Mouse (Mus musculus) stomach, embryonic 16.5 days (tissue): ENCODE measurements at regions not wholly inside any gene's neighbourhood (a gene's known extent, or its start where the extent isn't known, plus 50 kb on each side); places are given as distances from the start of the nearest gene placed in this dataset.
"Not testable (repeated sequence)": the region's sequence is repeated elsewhere in the genome, so short reads cannot be mapped to it uniquely, and the experiment has no call there.

ENCODE experiments used
- ATAC-seq: fragments of 200-750 bp; cut with Nextera tagmentation; 2 replicates; pipeline ENCODE4 v1.8.0; 2017; ENCODE audit warnings: moderate number of reproducible peaks, moderate TSS enrichment; ENCODE audit not compliant: insufficient read depth, low FRiP score
- H3K27ac ChIP-seq: fragments of 300-500 bp; sonication (generic); 2 replicates; pipeline ENCODE4 v1.5.1; 2014; ENCODE audit warnings: low read length
- H3K27me3 ChIP-seq: fragments of 300-500 bp; sonication (generic); 2 replicates; pipeline ENCODE4 v1.6.1; 2014; ENCODE audit warnings: low read length, control low read depth, mixed read lengths; ENCODE audit not compliant: control insufficient read depth, insufficient read depth
- H3K36me3 ChIP-seq: fragments of 300-500 bp; sonication (generic); 2 replicates; pipeline ENCODE4 v1.6.1; 2014; ENCODE audit warnings: low read length; ENCODE audit not compliant: control insufficient read depth, insufficient read depth
- H3K4me1 ChIP-seq: fragments of 300-500 bp; sonication (generic); 2 replicates; pipeline ENCODE4 v1.6.1; 2014; ENCODE audit warnings: low read length, control low read depth, mixed read lengths; ENCODE audit not compliant: control insufficient read depth, insufficient read depth
- H3K4me2 ChIP-seq: fragments of 300-500 bp; sonication (generic); 2 replicates; pipeline ENCODE4 v1.6.1; 2014; ENCODE audit warnings: low read depth, low read length, mixed read lengths
- H3K4me3 ChIP-seq: fragments of 300-500 bp; sonication (generic); replicated peaks from 2 replicates; pipeline ENCODE4 v1.5.1; 2014; ENCODE audit warnings: mild to moderate bottlenecking, low read length
- H3K9ac ChIP-seq: fragments of 300-500 bp; sonication (generic); 2 replicates; pipeline ENCODE4 v1.6.1; 2014; ENCODE audit warnings: low read length
- H3K9me3 ChIP-seq: fragments of 300-500 bp; sonication (generic); replicated peaks from 2 replicates; pipeline ENCODE4 v1.6.1; 2016; ENCODE audit warnings: low read length, control low read depth; ENCODE audit not compliant: control insufficient read depth
- WGBS: fragments of 180-500 bp; shearing (Covaris S2); extraction: QIAGEN DNeasy Blood & Tissue Kit; methylation state at CpG from one replicate; pipeline ENCODE4 v1.1.7; 2014; 5-methylcytosine and 5-hydroxymethylcytosine counted together

GRCm38 (mm10) chr2:171593884-171594283 lies 449.4 kb downstream of the Cbln4 start:
- H3K4me2 ChIP-seq: no peak overlapping the region
- no peaks in the 10 kb centered on the region for H3K4me1 ChIP-seq
- H3K4me3 ChIP-seq: no peak overlapping the region
- H3K9me3 ChIP-seq: no peaks in the 10 kb centered on the region
- ATAC-seq: no peak
- no peaks in the 10 kb centered on the region for H3K36me3 ChIP-seq
- 75% methylated on average over 3 of the region's 3 CpGs for WGBS
- H3K9ac ChIP-seq: no peak overlapping the region
- no peaks in the 10 kb centered on the region for H3K27me3 ChIP-seq
- H3K27ac ChIP-seq: no peak overlapping the region

GRCm38 (mm10) chr2:171592315-171592714 lies 451.0 kb downstream of the Cbln4 start:
- Histone ChIP-seq H3K36me3 (no peaks in the 10 kb centered on the region), H3K4me3 (no peak overlapping the region), H3K9me3 (no peaks in the 10 kb centered on the region), H3K27me3 (no peaks in the 10 kb centered on the region), H3K27ac (no peak overlapping the region), H3K4me2 (no peak overlapping the region), H3K9ac (no peak overlapping the region), H3K4me1 (no peaks in the 10 kb centered on the region)
- 66% methylated on average over 6 of the region's 6 CpGs for WGBS
- no peak for ATAC-seq

GRCm38 (mm10) chr2:171588158-171588557 lies 455.1 kb downstream of the Cbln4 start:
- H3K9me3 ChIP-seq: no peaks in the 10 kb centered on the region
- no peak overlapping the region for H3K27ac ChIP-seq
- H3K4me1 ChIP-seq: no peaks in the 10 kb centered on the region
- no peaks in the 10 kb centered on the region for H3K36me3 ChIP-seq
- no peak overlapping the region for H3K4me3 ChIP-seq
- 50% methylated on average over 4 of the region's 4 CpGs for WGBS
- H3K27me3 ChIP-seq: no peaks in the 10 kb centered on the region
- H3K4me2 ChIP-seq: no peak overlapping the region
- ATAC-seq: no peak
- H3K9ac ChIP-seq: no peak overlapping the region

GRCm38 (mm10) chr2:171587635-171588034 lies 455.6 kb downstream of the Cbln4 start:
- Histone ChIP-seq H3K27ac (no peak overlapping the region), H3K4me3 (no peak overlapping the region), H3K9ac (no peak overlapping the region), H3K9me3 (no peaks in the 10 kb centered on the region), H3K36me3 (no peaks in the 10 kb centered on the region), H3K27me3 (no peaks in the 10 kb centered on the region), H3K4me2 (no peak overlapping the region), H3K4me1 (no peaks in the 10 kb centered on the region)
- 89% methylated on average over 9 of the region's 9 CpGs for WGBS
- ATAC-seq: no peak

GRCm38 (mm10) chr2:171586853-171587220 lies 456.4 kb downstream of the Cbln4 start:
- Histone ChIP-seq H3K4me3 (no peak overlapping the region), H3K27me3 (no peaks in the 10 kb centered on the region), H3K4me2 (no peak overlapping the region), H3K9me3 (no peaks in the 10 kb centered on the region), H3K36me3 (no peaks in the 10 kb centered on the region), H3K27ac (no peak overlapping the region), H3K9ac (no peak overlapping the region), H3K4me1 (no peaks in the 10 kb centered on the region)
- 87% methylated on average over 4 of the region's 4 CpGs for WGBS
- ATAC-seq: no peak

GRCm38 (mm10) chr2:171586217-171586852 lies 456.9 kb downstream of the Cbln4 start:
- H3K4me1 ChIP-seq: no peaks in the 10 kb centered on the region
- no peak overlapping the region for H3K4me2 ChIP-seq
- H3K9me3 ChIP-seq: no peaks in the 10 kb centered on the region
- no peaks in the 10 kb centered on the region for H3K27me3 ChIP-seq
- no peaks in the 10 kb centered on the region for H3K36me3 ChIP-seq
- no peak for ATAC-seq
- no peak overlapping the region for H3K27ac ChIP-seq
- H3K9ac ChIP-seq: no peak overlapping the region
- H3K4me3 ChIP-seq: no peak overlapping the region
- 79% methylated on average over 6 of the region's 6 CpGs for WGBS

- no peak overlapping the region for H3K4me2 ChIP-seq
- no peak overlapping the region for H3K27ac ChIP-seq
- H3K4me3 ChIP-seq: no peak overlapping the region
- H3K4me1 ChIP-seq: no peaks in the 10 kb centered on the region
- 66% methylated on average over 3 of the region's 3 CpGs for WGBS
- H3K27me3 ChIP-seq: no peaks in the 10 kb centered on the region
- no peak for ATAC-seq
- no peaks in the 10 kb centered on the region; the same call in 1 of the 2 replicates for H3K9me3 ChIP-seq
- H3K9ac ChIP-seq: no peak overlapping the region
- no peaks in the 10 kb centered on the region for H3K36me3 ChIP-seq
Observed at GRCm38 (mm10) chr2:171574360-171574759, 468.9 kb downstream of the Cbln4 start.

- ATAC-seq: no peak
- Histone ChIP-seq H3K4me1 (no peaks in the 10 kb centered on the region), H3K4me3 (no peak overlapping the region), H3K36me3 (no peaks in the 10 kb centered on the region), H3K9me3 (no peaks in the 10 kb centered on the region), H3K4me2 (no peak overlapping the region), H3K27ac (no peak overlapping the region), H3K9ac (no peak overlapping the region), H3K27me3 (no peaks in the 10 kb centered on the region)
- WGBS: 83% methylated on average over 5 of the region's 5 CpGs
Observed at GRCm38 (mm10) chr2:171562656-171563055, 480.6 kb downstream of the Cbln4 start.

- H3K4me2 ChIP-seq, H3K9me3 ChIP-seq, ATAC-seq, H3K4me3 ChIP-seq, H3K4me1 ChIP-seq, H3K27me3 ChIP-seq, H3K36me3 ChIP-seq, H3K9ac ChIP-seq, H3K27ac ChIP-seq: not testable (repeated sequence)
- 76% methylated on average over 18 of the region's 18 CpGs for WGBS
Observed at GRCm38 (mm10) chr2:171542768-171543167, 500.5 kb downstream of the Cbln4 start.

- no peaks in the 10 kb centered on the region for H3K36me3 ChIP-seq
- H3K9ac ChIP-seq: no peak overlapping the region
- no peak for ATAC-seq
- H3K27me3 ChIP-seq: no peaks in the 10 kb centered on the region
- no peak overlapping the region for H3K27ac ChIP-seq
- H3K4me1 ChIP-seq: no peaks in the 10 kb centered on the region
- H3K4me3 ChIP-seq: no peak overlapping the region
- H3K9me3 ChIP-seq: no peaks in the 10 kb centered on the region
- 86% methylated on average over 5 of the region's 5 CpGs for WGBS
- no peak overlapping the region for H3K4me2 ChIP-seq
Observed at GRCm38 (mm10) chr2:171514876-171515275, 528.4 kb downstream of the Cbln4 start.
